Mouse (Mus musculus) megakaryocyte, embryonic 14.5 days (primary cell): Measurements from ENCODE around the gene Cabp2.

Source experiments
- FLI1 ChIP-seq: IDR thresholded peaks from 2 replicates; pipeline ENCODE4 v1.6.1; 2012; ENCODE audit warnings: low read length, inconsistent platforms, mixed read lengths
- GATA1 ChIP-seq: IDR thresholded peaks from 3 replicates; pipeline ENCODE4 v1.6.1; 2012; ENCODE audit warnings: mixed read lengths, low read length, inconsistent platforms, borderline replicate concordance

- TF ChIP-seq GATA1 (no peak), FLI1 (no peak)
Measured at GRCm38 (mm10) chr19:4117006-4117405, 35.6 kb downstream of the Cabp2 start.
